Mouse (Mus musculus) myocyte (in vitro differentiated cells): ENCODE measurements around the gene Tiam2. TPM values are rescaled to one million over a fixed set of nuclear protein-coding genes. Genes with fewer than 3 reads are reported as not detected.
A peak's percentile ranks its signal among the peaks of the same experiment; 100 is the strongest.

Experiments used
- H3K27me3 ChIP-seq: one replicate; pipeline ENCODE4 v1.6.1; 2011; ENCODE audit not compliant: control insufficient read depth, insufficient read depth, insufficient read length
- H3K36me3 ChIP-seq: one replicate; pipeline ENCODE4 v1.6.1; 2011; ENCODE audit not compliant: control insufficient read depth, insufficient read depth
- H3K4me2 ChIP-seq: one replicate; pipeline ENCODE4 v1.6.1; 2011; ENCODE audit warnings: low read depth, control low read depth
- H3K4me3 ChIP-seq: one replicate; pipeline ENCODE4 v1.5.1; 2011; ENCODE audit warnings: mild to moderate bottlenecking, control low read depth, moderate library complexity
- H3K79me2 ChIP-seq: one replicate; pipeline ENCODE4 v1.6.1; 2011; ENCODE audit not compliant: control insufficient read depth, insufficient read depth
- H3ac ChIP-seq: one replicate; pipeline ENCODE4 v1.6.1; 2011; ENCODE audit not compliant: control insufficient read depth, insufficient read length
- CEBPB ChIP-seq: IDR thresholded peaks from 2 replicates; pipeline ENCODE4 v1.6.1; 2011; ENCODE audit warnings: mild to moderate bottlenecking, moderate library complexity; ENCODE audit not compliant: poor library complexity, insufficient read depth, severe bottlenecking
- E2F4 ChIP-seq: IDR thresholded peaks from one replicate; pipeline ENCODE4 v1.6.1; 2011; ENCODE audit warnings: mild to moderate bottlenecking, control low read depth, moderate library complexity; ENCODE audit not compliant: insufficient read depth
- MAX ChIP-seq: IDR thresholded peaks from one replicate; pipeline ENCODE4 v1.6.1; 2011; ENCODE audit warnings: low read depth, mild to moderate bottlenecking, control low read depth
- MYOD1 ChIP-seq, 3 experiments: IDR thresholded peaks; one replicate each; pipeline ENCODE4 v1.6.1; 2011; ENCODE audit warnings: control low read depth in 2 of 3, low read depth in 2 of 3, mild to moderate bottlenecking in 2 of 3, moderate library complexity in 1 of 3; ENCODE audit not compliant: insufficient read length in 2 of 3, control insufficient read depth in 1 of 3
- MYOG ChIP-seq, 3 experiments: IDR thresholded peaks; one replicate each; pipeline ENCODE4 v1.6.1; 2011; ENCODE audit warnings: control low read depth in 2 of 3, low read depth in 2 of 3, mild to moderate bottlenecking in 2 of 3; ENCODE audit not compliant: insufficient read length in 2 of 3, control insufficient read depth in 1 of 3, insufficient read depth in 1 of 3
- POLR2A ChIP-seq: IDR thresholded peaks from one replicate; pipeline ENCODE4 v1.6.1; 2011; ENCODE audit warnings: low read depth, mild to moderate bottlenecking, control low read depth, moderate library complexity; ENCODE audit not compliant: insufficient read length
- POLR2AphosphoS2 ChIP-seq: IDR thresholded peaks from one replicate; pipeline ENCODE4 v1.6.1; 2011; ENCODE audit warnings: low read depth, control low read depth; ENCODE audit not compliant: insufficient read length
- REST ChIP-seq: IDR thresholded peaks from one replicate; pipeline ENCODE4 v1.6.1; 2011; ENCODE audit warnings: mild to moderate bottlenecking, control low read depth, moderate library complexity; ENCODE audit not compliant: insufficient read depth, insufficient read length
- SRF ChIP-seq: IDR thresholded peaks from one replicate; pipeline ENCODE4 v1.6.1; 2011; ENCODE audit warnings: low read depth; ENCODE audit not compliant: control insufficient read depth, insufficient read length
- TCF12 ChIP-seq: IDR thresholded peaks from one replicate; pipeline ENCODE4 v1.6.1; 2011; ENCODE audit warnings: mild to moderate bottlenecking, control low read depth; ENCODE audit not compliant: poor library complexity, insufficient read depth, severe bottlenecking
- TCF3 ChIP-seq: IDR thresholded peaks from one replicate; pipeline ENCODE4 v1.6.1; 2011; ENCODE audit warnings: low read depth, control low read depth; ENCODE audit not compliant: insufficient read length
- USF1 ChIP-seq: IDR thresholded peaks from one replicate; pipeline ENCODE4 v1.6.1; 2011; ENCODE audit warnings: low read depth, mild to moderate bottlenecking, control low read depth, moderate library complexity
- polyA plus RNA-seq: library from polyadenylated mRNA; unstranded; fragments of >200 nt; fragmentation: generic; extraction: Trizol; gene quantifications from one replicate; pipeline ENCODE4 v1.2.1, GENCODE M21; 2012; ENCODE audit warnings: missing spikeins

Gene Tiam2
- polyA plus RNA-seq, 1 experiment, result 7.8 TPM

DNA sequence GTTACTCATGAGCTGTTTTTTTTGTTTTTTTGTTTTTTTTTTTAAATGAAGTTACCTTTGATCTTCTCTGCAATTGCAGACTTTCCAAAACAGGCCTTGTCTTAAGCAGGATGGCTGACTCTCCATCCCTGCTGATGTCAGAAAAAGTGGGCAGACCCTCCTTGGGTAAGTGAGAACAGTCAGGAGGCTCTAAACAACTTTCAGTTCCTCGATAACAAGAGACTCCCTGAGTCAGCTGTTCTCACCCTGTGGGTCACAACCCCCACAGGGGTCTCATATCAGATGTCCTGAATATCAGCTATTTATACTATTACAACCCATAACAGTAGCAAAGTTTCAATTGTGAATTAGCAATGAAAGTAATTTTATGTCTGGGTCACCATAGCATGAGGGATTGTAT lies 33.9 kb downstream of the Tiam2 start:
- Histone ChIP-seq H3K79me2 (peaks cover 92% of the 10 kb centered on the region), H3K4me2 (no peak overlapping the region), H3ac (no peak overlapping the region), H3K36me3 (no peaks in the 10 kb centered on the region), H3K27me3 (no peaks in the 10 kb centered on the region), H3K4me3 (no peak overlapping the region)
- TF ChIP-seq MAX, result no peak
- no peak for TF ChIP-seq E2F4
- no peak for TF ChIP-seq POLR2A
- no peak for TF ChIP-seq MYOD1 (IDR thresholded peaks at IDR 0.05; ENCODE audit: control insufficient read depth in 1 of 3, insufficient read length in 2 of 3, low read depth in 2 of 3)
- no peak for TF ChIP-seq USF1
- TF ChIP-seq REST, result no peak
- no peak for TF ChIP-seq CEBPB
- no peak for TF ChIP-seq POLR2AphosphoS2
- TF ChIP-seq TCF12, result no peak
- TF ChIP-seq MYOG (IDR thresholded peaks at IDR 0.05; ENCODE audit: control insufficient read depth in 1 of 3, insufficient read depth in 1 of 3, insufficient read length in 2 of 3, low read depth in 2 of 3), result no peak
- TF ChIP-seq SRF, result no peak
- no peak for TF ChIP-seq TCF3

DNA sequence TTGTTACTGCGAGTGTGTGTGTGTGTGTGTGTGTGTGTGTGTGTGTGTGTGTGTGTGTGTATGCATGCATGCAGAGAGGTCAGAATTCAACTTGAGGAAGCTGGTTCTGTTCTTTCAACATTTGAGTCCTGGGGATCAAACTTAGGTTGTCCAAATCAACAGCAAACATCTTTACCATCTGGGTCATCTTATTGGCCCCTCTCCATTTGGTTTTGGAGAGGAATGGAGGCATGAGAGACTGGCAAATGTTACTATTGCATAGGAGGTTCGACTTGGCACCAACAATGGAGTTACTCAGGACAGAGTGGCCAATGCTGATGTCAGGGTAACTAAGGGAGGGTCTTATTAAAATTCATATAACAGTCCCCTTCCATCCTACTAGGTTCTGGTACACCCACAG lies 35.4 kb downstream of the Tiam2 start:
- no peaks in the 10 kb centered on the region for H3K36me3 ChIP-seq
- H3K4me2 ChIP-seq, result peak overlapping the region; percentile 13
- no peaks in the 10 kb centered on the region for H3K27me3 ChIP-seq
- TF ChIP-seq REST (no peak), TCF3 (no peak), USF1 (no peak), TCF12 (no peak), MYOD1 (IDR thresholded peaks at IDR 0.05; ENCODE audit: control insufficient read depth in 1 of 3, insufficient read length in 2 of 3, low read depth in 2 of 3) (no peak), POLR2AphosphoS2 (no peak), MAX (no peak), E2F4 (no peak), CEBPB (no peak), SRF (no peak), MYOG (IDR thresholded peaks at IDR 0.05; ENCODE audit: control insufficient read depth in 1 of 3, insufficient read depth in 1 of 3, insufficient read length in 2 of 3, low read depth in 2 of 3) (no peak), POLR2A (no peak)
- H3K4me3 ChIP-seq, result no peak overlapping the region
- H3ac ChIP-seq, result no peak overlapping the region
- peaks cover 86% of the 10 kb centered on the region for H3K79me2 ChIP-seq

DNA sequence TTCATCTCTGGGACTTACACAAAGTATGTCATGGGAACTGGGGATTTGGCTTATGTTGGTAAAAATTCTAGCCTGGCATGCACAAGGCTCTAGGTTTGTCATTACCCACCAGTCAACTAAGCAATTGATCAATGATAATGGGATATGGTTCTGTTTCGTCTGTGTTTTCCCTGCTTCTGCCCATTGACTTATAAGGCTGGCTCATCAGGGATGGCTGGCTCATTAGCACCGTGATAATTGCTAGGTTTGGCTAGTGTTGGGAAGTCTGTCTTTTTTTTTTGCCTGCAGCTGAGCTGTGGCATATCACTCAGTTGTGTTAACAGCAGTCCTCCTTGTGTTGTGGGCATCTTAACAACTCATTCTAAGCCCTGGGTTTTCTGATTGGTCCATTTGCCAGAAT lies 36.8 kb downstream of the Tiam2 start:
- Histone ChIP-seq H3K79me2 (peaks cover 74% of the 10 kb centered on the region), H3K4me2 (no peak overlapping the region)
- TF ChIP-seq MYOG (IDR thresholded peaks at IDR 0.05; ENCODE audit: control insufficient read depth in 1 of 3, insufficient read depth in 1 of 3, insufficient read length in 2 of 3, low read depth in 2 of 3) (no peak), USF1 (no peak), E2F4 (no peak), REST (no peak), POLR2A (no peak), TCF3 (no peak), POLR2AphosphoS2 (no peak)

DNA sequence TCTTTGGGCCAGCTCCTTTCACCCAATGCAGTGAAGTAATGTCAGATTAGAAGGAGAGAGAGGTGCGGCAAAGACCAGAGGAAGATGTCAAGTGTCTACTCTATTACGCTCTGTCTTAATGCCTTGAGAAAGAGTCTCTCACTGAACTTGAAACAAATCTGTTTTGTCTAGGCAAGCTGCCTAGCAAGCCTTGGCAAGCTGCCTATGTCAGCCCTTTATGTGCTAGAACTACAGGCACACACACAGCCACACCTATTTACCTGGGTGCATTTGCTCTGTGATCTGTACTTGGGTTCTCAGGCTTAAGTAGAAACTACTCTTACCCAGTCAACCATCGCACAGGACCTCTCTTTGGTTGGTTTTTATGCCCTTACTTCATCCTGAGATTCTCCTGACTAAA lies 40.4 kb downstream of the Tiam2 start:
- Histone ChIP-seq H3ac (no peak overlapping the region), H3K36me3 (no peaks in the 10 kb centered on the region), H3K4me2 (no peak overlapping the region), H3K79me2 (peaks cover 60% of the 10 kb centered on the region), H3K4me3 (no peak overlapping the region), H3K27me3 (no peaks in the 10 kb centered on the region)
- no peak for TF ChIP-seq POLR2AphosphoS2
- no peak for TF ChIP-seq CEBPB
- TF ChIP-seq SRF, result no peak
- TF ChIP-seq MYOG (IDR thresholded peaks at IDR 0.05; ENCODE audit: control insufficient read depth in 1 of 3, insufficient read depth in 1 of 3, insufficient read length in 2 of 3, low read depth in 2 of 3), result no peak
- TF ChIP-seq TCF3, result no peak
- TF ChIP-seq MAX, result no peak
- TF ChIP-seq TCF12, result no peak
- TF ChIP-seq USF1, result no peak
- no peak for TF ChIP-seq POLR2A
- no peak for TF ChIP-seq E2F4
- TF ChIP-seq REST, result no peak
- no peak for TF ChIP-seq MYOD1 (IDR thresholded peaks at IDR 0.05; ENCODE audit: control insufficient read depth in 1 of 3, insufficient read length in 2 of 3, low read depth in 2 of 3)

More for the DNA sequence above, 36.8 kb downstream of the Tiam2 start:
- Histone ChIP-seq H3ac (no peak overlapping the region), H3K27me3 (no peaks in the 10 kb centered on the region), H3K4me3 (no peak overlapping the region), H3K36me3 (no peaks in the 10 kb centered on the region)

DNA sequence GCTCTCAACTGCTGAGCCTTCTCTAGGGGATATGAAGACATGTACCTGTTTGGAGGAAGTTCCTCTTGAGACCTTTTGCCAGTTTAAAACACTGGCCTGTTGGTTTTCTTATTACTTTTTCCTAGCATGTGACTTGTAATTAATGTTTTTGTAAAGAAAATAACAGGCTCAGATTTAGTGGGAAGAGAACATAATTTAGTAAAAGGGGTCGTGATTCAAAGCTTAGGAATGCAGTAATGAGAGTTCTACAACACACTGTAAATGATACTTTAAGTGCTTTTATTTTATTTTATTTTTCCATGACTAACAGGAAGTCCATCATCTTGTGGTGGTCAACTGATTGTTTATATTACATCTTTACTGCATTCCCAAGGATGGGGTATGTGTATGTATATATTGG lies 42.0 kb downstream of the Tiam2 start:
- Histone ChIP-seq H3K79me2 (peaks cover 59% of the 10 kb centered on the region), H3ac (no peak overlapping the region), H3K4me3 (no peak overlapping the region), H3K36me3 (no peaks in the 10 kb centered on the region), H3K4me2 (no peak overlapping the region), H3K27me3 (no peaks in the 10 kb centered on the region)
- TF ChIP-seq USF1 (no peak), MAX (no peak), REST (no peak), TCF3 (no peak), POLR2A (no peak), POLR2AphosphoS2 (no peak), CEBPB (no peak), SRF (no peak), MYOD1 (IDR thresholded peaks at IDR 0.05; ENCODE audit: control insufficient read depth in 1 of 3, insufficient read length in 2 of 3, low read depth in 2 of 3) (no peak)
